Mouse (Mus musculus) right cerebral cortex, adult 2 months (tissue): ENCODE measurements around the gene Gmds.

ENCODE experiments used
- DNase-seq, 2 experiments: peaks; one replicate each; pipeline ENCODE4 v3.0.0; 2021 to 2022; ENCODE audit warnings: low spot score in 2 of 2

Gene Gmds

DNA sequence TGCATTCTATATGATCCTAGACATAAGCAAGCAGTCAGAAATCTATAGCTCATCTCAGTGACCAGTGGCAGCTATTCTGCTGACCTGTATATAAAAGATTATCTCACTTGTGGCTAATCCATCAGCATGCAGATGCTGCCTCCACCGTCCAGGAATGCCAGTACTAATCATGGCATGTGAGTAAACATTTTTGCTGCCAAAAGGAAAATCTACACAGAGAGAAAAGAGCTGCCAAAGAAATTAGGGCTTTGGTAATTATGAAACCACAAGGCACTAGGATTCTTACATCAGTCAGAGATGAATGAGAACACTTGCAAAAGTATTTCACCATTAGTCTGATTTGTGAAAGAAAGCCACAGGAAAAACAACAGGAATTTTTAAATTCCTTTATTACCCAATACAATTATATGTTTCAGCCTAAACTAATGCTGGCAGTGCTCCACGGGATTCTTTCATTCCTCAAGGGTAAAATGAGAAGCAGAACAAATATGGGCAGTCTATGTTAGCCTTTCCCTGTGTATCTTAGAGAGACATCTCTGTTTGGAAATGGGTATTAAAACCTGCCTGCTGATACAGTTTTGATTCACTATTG, 71.3 kb downstream of the Gmds start:
- no peak for DNase-seq

DNA sequence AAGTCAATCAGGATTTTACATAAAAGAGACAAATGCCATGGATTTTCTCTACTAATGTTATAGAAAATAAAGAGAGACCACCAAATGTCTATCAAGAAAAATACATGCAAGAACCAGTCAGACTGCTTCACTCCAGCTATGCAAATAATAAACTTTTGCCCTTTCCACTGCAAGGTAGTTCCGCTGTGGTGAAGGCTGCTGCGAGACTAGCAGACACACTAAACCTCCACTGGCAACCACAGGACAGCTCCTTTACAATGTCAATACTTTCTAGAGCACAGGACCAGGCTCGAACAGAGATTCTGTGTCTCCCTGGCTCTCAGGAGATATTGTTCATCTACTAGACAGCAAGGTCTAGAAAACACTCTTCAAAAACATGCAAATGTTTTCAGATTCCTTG, 71.8 kb downstream of the Gmds start:
- no peak for DNase-seq

DNA sequence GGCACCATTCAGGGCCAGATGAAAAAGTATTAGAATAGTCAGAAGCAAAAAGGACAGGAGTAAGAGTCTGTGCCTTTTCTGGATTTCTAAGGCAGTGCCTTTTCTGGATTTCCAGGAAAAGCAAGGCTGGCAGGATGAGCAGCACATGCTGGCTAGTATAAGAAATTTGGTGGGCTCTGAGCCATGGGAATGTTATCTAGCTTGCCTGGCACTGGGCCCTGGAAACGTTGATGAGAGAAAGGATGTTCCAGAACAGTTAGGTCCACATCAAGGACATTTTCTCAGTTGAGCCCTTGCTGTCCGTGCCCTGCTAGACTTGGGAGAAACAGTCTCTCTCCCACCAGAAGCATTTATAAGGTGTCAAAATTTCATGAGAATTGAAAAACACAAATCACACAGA, 82.4 kb downstream of the Gmds start:
- DNase-seq, result no peak

DNA sequence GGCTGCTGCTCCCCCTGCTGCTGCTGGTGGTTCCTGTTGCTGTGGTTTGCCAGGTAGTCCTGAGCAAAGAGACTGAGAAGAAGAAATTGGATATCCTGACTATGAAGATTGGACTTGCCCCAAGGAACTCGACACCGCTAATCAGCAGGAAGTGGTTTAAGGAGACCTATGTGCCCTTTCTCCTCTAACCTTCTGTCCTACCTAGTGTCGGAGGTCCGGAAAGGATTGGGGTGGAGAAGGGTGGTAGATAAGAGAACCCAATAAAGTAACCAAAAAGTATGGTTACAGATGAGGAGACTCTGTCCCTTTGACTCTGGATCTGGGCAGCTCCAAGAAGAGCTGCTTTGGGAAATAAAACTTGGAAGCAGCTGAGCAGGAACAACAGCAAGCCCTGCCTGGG, 86.3 kb downstream of the Gmds start:
- DNase-seq, result no peak

DNA sequence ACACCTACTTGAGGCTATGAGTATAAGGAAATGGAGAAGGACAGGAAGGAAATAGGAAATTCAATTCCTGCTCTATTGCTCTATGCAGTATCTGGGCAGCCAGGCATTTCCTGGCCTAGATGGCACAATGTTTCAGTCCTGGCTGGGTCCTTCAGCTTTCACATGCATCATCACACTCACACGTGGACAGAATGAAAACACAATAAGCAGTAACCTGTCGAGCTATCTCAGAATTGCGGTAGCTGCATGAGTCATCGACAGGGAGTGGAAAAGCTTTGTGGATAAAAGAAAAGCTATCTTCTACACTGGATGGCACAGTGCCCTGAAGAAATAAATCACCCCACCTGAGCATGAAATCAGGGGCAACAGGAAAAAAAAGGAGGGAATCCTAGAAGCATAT, 96.3 kb downstream of the Gmds start:
- DNase-seq, result no peak

DNA sequence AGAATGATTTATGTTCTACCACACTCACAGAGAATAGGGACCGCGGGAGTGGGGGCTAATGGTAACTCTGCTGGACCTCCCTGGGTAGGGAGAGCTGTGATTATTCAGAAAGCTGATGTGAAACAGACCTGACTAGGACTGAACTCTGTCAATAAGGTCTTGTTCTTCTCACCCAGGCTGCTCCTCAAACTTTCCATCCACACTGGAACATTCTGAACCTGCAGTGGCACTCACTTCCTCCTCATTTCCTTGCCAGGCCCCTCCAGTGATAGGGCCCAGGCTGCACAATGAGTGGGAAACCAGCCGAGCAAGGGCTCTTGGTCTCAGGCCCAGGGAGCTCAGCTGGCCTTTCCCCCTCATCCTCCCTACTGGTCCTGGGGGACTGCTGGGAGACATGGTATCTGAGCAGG, 102.3 kb downstream of the Gmds start:
- no peak for DNase-seq

DNA sequence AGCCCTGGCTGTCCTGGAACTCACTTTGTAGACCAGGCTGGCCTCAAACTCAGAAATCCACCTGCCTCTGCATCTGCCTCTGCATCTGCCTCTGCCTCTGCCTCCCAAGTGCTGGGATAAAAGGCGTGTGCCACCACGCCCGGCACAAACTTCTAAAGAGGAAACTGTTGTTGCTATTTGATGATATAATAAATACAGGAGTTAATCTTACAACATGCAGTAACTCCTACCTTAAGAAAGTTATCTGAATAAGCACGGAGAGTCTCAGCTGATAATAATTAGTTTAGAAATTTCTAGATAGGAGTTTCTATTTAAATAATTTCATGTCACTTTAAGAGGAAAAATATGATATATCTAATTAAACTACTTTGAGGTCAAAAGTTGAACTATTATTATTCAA, 103.5 kb downstream of the Gmds start:
- DNase-seq, result no peak

DNA sequence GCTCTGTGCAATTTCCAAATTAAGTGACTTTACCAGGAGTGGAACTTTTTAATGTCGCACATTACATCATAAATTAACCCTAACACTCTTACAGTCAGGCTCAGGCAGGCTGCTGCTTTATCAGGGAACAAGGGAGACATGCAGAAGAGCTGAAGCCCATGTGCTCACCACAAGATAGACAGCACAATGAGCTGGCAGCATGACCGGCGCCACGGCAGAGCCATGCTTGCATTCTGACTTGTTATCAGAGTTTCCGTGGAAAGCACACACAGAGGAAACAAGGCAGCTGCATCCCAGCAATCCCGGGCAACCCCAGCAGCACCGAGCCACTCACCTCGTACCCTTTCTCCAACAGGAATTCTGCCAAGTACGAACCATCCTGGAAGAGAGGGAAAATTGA, 104.5 kb downstream of the Gmds start:
- no peak for DNase-seq

DNA sequence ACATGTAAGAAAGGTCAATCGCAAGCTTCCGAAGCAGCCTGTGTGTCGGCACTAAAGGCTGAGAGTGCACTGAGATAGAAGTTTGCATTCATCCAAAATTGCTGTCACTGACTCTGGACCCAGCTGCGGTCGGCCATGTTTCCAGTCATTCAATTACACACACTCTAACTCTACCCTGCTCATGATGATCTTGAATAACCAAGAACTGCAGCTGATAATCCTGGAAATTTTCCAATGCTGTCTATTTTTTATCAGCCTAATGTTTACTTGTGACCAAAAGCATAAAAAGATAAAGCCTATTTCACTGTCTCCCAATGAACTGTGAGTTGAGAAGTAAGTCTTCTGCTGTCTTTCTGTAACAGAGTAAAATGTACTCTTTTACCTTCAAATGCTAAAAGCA, 106.1 kb downstream of the Gmds start:
- DNase-seq, result no peak

DNA sequence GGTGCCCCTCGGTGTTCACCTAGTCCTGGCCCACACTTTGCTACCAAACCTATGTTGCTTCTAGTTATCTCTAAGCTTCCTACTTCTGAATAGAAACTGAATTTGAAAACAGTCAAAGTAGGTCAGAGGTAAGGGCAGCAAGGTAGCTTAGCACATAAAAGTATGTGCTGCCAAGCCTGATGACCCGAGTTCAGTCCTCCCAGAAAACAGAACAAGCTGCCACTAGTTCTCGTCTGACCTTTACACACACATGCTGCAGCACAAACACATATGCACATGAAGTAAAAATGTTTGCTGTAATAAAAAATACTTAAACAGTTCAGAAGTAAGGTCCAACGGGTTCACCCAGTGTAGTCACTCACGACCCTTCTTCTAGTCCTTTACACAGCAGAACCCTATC, 106.6 kb downstream of the Gmds start:
- DNase-seq, result no peak

DNA sequence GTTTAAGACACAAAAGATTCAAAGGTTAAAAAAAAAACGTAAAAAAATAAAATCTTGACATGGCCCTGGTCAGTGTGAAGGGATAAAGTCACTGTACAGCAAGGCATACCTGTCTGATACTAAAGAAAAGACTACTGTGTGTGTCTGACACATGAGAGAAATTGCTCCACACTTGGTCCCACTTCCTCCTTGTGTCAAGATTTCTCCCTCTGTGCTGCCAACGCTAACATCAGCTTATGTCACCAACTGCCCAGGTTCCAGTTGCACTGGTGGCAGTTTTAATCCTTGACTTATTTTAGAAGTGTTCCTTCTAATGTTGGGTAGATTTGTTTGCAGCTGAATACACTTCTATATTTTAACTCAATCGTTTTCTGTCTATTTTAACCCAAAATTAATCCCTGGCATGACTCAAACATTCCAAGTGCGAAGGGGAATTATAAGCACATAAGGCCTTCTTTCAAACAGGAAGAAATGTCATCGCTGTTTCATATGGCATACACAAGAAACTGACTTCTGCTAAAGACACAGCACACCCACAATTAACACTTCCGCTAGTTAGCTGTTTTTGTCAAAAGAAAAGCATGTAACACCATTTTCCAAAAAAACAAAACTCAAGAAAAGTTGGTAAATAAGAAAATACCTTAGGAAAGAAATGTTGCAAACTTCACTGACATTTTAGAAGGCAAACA, 110.5 kb downstream of the Gmds start:
- DNase-seq, result no peak

DNA sequence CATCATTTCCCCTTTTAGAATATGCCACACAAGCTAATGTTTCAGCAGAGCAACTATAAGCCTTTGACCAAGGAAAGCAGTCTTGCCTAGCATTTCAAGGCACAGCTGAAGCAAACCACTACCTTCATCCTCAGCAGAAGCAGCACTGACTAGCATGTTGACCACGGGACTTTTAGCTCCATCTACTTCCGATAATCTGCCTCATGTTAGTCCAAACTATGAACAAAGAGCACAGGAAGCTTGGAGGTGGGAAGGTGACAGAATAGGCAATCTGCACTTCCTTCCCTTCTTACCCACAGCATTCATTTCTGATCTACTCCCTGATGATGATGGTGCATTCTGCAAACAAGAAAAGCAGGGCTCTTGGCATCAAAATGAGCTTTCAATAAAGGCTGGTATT, 120.9 kb downstream of the Gmds start:
- no peak for DNase-seq

DNA sequence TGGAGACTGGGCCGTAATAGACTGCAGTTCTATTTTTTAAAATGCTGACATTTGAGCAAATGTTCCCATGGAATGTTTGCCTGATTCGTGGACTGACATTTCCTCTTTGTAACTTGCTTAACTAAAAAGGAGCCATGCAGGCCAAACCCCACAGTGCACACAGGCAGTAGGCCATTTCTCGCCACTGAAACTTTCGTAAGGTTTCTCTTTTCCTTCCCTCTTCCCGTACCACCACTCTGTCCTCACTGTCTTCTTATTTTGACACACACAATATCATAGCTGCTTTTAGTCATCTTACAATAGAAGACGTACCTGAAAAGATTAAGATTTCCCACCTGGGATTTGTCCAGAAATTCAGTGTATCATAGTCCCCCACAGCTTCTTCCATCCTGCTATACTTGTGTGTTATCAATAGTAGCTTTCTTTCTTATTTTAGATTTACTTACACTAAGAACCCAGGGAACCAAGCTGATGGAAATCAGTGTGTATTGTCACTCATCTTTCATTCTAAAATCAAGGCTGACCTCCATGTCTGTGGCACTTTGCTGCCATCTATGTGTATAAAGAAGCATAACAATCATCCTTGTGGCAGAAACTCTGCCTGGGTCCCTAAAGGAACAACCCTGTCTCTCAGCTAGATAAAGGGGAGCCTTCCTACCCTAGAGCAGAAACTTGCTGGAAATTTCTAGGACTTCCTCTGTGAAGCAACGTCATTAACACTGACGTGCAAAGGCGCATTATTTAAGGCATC, 124.7 kb downstream of the Gmds start:
- peak; percentile 32 to 33 for DNase-seq

DNA sequence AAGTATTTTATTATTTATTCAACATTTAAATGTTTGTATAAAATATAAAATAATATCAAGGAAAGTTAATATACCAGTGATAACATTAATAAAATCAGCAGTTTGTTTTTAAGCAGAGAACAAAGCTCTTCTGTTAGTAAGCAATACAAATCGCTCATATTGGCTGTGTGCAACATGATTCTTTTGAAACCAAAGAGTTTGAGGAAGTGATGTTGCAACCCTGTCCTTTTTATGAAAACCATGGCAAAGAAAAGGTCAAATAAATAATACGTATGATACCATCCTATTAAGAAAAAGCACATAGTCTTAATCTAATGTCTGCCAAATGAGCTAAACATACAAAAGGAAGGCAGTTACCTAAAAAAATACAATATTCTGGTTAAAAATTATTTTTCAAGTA, 126.4 kb downstream of the Gmds start:
- no peak for DNase-seq

DNA sequence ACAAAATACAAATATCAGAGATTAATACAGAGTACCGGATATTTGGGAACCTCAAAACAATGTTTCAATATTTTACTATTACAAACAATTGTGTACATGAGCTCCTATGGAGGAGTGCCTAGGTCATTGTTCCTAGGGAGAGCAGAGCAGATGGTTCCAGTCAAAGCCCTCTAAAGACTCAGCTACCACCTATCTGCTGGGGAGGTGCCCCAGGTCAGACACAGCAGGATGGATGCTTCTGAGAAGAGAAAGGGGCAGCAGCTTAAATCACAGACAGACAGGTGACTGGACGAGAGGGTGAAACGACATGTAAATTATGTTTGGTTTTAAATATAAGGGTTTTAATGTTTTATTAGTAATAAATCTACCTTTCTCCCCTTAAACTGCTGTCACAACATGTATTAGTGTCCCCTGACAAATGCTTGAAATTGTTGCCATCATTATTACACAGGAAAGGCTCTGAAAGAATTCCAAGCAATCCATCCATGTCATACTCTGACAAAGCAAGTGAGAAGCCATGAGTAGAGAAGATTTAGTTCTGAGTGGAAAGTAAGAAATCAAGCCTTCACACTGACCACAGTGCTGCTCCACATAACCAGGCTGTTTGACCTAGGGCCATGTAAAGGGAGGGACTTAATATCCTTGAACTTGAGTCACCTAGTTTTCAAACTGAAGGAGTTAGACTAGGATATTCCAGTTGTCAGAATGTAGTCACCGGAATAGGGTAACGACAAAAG, 131.2 kb downstream of the Gmds start:
- DNase-seq, result no peak

DNA sequence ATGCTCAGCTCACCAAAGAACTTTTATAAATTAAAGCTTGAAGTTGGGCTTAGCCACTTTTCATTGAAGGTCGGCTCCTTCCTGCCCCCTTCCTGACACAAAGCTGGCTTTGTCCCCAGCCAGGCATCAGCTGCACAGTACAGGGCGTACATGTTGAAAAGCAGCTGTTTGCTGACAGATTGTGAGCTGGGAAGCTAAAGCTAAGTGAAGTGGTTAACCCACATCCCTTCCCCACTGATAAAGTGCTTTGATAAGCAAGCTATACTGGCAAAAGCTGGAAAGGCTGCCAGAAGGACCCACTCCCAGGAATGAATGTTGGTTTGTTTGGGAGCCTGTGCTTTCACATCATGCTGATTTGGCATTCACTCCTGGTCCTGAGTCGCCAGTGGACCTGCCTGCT, 158.6 kb downstream of the Gmds start:
- DNase-seq, result no peak

DNA sequence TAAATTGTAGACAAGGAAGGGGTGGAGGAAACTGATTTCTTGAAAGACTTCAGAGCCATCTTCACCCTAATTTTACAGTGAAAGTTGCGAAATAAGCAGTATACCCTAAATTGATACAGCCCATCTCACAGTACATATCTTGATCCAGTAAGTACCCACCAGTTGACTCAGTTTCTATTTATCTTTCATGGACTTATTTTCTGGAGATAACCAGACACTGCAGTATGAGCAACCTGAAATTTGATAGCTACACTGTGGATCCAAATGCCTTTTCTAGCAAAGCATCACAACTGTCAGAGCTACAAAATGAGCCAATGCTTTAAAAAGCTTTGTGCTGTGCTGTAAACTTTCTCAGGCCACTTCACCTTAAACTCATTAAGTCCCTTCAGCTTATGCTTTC, 159.9 kb downstream of the Gmds start:
- no peak for DNase-seq

DNA sequence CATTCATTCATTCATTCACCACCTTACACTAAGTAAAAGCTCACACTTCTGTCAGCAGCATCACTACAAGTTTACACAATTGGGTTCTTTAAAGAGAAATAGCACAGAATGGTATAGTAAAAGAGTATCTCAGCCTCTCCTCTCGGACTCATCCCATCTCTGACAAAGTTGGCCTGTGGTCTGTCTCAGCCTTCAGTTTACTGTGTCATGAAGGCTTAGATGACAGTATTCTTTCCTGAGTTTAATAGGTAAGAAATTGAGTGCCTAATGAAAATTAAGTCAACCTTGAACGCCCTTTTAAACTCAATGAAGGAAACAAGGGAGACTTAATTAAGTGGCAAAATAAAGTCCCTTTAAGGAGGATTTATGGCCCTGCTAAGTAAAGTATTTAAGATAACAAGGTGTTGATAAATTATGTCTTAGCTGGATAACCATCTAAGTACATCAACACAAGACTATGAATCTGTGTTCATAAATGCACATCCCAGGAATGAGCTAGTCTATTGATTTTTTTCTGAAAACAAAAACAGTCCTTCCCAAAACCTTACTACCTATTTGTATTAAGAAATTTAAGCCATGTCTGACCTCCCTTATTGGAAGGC, 160.6 kb downstream of the Gmds start:
- no peak for DNase-seq

DNA sequence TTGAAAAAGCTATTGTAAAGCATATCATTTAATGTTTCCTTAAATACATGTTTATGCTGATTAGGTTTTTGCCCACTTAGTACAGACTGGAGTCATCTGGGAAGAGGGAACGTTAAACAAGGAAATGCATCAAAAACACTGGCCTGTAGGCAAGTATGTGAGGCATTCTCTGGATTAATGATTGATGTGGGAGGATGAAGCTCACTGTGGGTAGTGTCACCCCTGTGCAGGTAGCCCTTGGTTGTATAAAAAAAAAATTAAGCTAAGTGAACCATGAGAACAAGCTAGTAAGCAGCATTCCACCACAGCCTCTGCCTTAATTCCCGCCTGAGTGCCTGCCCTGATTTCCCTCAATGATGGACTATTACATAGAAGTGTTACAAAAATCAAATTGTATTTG, 163.5 kb downstream of the Gmds start:
- DNase-seq, result no peak

DNA sequence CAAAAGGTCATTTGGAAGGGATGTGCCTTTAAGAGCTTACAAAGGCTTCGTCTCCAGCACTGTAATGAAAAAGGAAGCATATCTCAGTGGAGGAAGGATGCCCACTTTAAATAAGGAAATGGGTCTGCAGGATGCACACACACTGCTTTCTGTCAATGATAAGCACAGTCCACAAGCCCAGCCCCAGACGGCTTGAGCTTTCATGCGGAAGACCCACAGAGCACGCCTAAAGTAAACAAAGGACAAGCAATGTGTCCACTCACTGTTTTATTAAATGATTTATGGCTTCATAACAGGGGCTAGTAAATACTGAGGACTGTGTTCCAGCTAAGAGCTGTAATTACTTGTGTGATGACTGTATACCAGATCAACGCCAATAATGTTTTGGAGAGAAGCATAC, 169.4 kb downstream of the Gmds start:
- no peak for DNase-seq

DNA sequence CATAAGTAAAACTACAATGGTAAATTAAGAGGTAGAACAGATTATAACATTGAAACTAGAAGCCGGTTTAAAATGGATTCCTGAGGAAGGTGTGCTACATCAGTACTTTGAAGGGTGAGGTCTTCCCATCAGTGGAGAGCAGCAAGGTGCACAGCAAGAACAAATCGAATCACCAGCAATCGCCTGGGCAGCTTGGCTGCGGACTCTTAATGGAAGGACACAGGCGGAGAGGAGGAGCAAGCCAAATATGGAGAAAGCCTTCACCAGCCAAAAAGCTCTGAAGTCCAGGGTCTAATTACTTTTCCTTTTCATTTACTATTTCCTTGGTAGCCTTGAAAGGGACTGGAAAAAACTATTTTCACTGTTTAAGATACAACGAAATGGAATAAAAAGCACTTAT, 170.7 kb downstream of the Gmds start:
- DNase-seq, result no peak

DNA sequence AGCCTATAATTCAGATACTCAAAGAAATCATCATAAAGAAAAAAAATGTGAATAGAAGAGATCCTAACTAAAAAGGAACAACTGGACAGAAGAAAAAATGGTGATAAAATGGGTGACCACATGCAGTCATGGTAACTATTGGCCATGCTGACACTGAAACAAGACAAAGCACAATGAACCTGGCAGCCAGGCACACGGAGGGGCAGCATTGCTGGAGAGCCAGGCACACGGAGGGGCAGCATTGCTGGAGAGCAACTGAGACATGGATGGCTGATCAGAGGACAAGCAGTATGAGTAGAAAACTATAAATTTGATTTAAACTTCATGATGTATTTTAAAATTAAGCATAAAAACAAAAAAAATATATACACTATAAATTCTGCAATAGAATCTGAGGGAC, 173.0 kb downstream of the Gmds start:
- no peak for DNase-seq
